Mouse (Mus musculus) left cerebral cortex, adult 9 months (tissue): ENCODE results near the gene Recql.

Source experiments
- DNase-seq, 2 experiments: peaks; one replicate each; pipeline ENCODE4 v3.0.0; 2022; ENCODE audit warnings: low spot score in 2 of 2

Recql gene

GRCm38 (mm10) chr6:142387011-142387754 is at the start of gene Recql, which contains the start of gene Golt1b:
Gene Recql, minus strand, starts transcription at chr6:142387087.
Gene Golt1b, plus strand, starts transcription at chr6:142387221.
- DNase-seq = peak; percentile 95 to 99

GRCm38 (mm10) chr6:142429072-142429471 is 42.2 kb upstream of the Recql start:
- DNase-seq = no peak

GRCm38 (mm10) chr6:142424976-142425375 is 38.1 kb upstream of the Recql start:
- DNase-seq = no peak

GRCm38 (mm10) chr6:142414597-142414996 is 27.7 kb upstream of the Recql start:
- no peak for DNase-seq

- DNase-seq = no peak
These were observed 27.0 kb upstream of the Recql start for GRCm38 (mm10) chr6:142413845-142414244.

GRCm38 (mm10) chr6:142412906-142413491 is 26.1 kb upstream of the Recql start, which contains the start of gene Spx:
Gene Spx, plus strand, starts transcription at chr6:142413441.
- DNase-seq = no peak

- no peak for DNase-seq
These were observed 24.3 kb upstream of the Recql start for GRCm38 (mm10) chr6:142411140-142411539.

GRCm38 (mm10) chr6:142395756-142396155 is 8.9 kb upstream of the Recql start:
- DNase-seq = no peak

GRCm38 (mm10) chr6:142394669-142395068 is 7.8 kb upstream of the Recql start:
- DNase-seq = peak in 1 of 2 experiments; percentile 22

- DNase-seq = no peak
These were observed 5.4 kb upstream of the Recql start for GRCm38 (mm10) chr6:142392312-142392711.

- DNase-seq = no peak
These were observed 2.2 kb upstream of the Recql start for GRCm38 (mm10) chr6:142389101-142389500.

GRCm38 (mm10) chr6:142387755-142388271 is 926 bp upstream of the Recql start:
- DNase-seq = no peak

GRCm38 (mm10) chr6:142386285-142387010 is 439 bp downstream of the Recql start:
- DNase-seq = no peak

GRCm38 (mm10) chr6:142384521-142384920 is 2.4 kb downstream of the Recql start:
- DNase-seq = no peak

- DNase-seq = no peak
These were observed 5.3 kb downstream of the Recql start for GRCm38 (mm10) chr6:142381615-142382014.

GRCm38 (mm10) chr6:142379961-142380360 is 6.9 kb downstream of the Recql start:
- DNase-seq = no peak

- DNase-seq = no peak
These were observed 8.1 kb downstream of the Recql start for GRCm38 (mm10) chr6:142378576-142379330.

GRCm38 (mm10) chr6:142377081-142377480 is 9.8 kb downstream of the Recql start:
- no peak for DNase-seq

- DNase-seq = no peak
These were observed 17.3 kb downstream of the Recql start for GRCm38 (mm10) chr6:142369568-142369967.

GRCm38 (mm10) chr6:142367565-142367964 is 19.3 kb downstream of the Recql start:
- no peak for DNase-seq

GRCm38 (mm10) chr6:142366473-142367018 is 20.3 kb downstream of the Recql start:
- DNase-seq = no peak
